Mouse (Mus musculus): Measurements from ENCODE around the gene Zfp53.

GRCm38 (mm10) chr17:21517130-21517671 is 28.4 kb downstream of the Zfp53 start:
- no peak for TF ChIP-seq CTCF (IDR thresholded peaks at IDR 0.05; ENCODE audit: extremely low read depth, insufficient read depth, low read length)
- no peak for TF ChIP-seq POLR2A (IDR thresholded peaks at IDR 0.05; ENCODE audit: extremely low read depth, insufficient read depth, low read length)

All from cortical plate, adult 2 months (tissue).